Mouse (Mus musculus): ENCODE results near the gene Aqp2. TPM values are rescaled to one million over a fixed set of nuclear protein-coding genes. Genes with fewer than 3 reads are reported as not detected.

Aqp2 gene
- total and polyA plus RNA-seq, 3 experiments: 0.59 to 3.5 (median 0.81) TPM

DNA sequence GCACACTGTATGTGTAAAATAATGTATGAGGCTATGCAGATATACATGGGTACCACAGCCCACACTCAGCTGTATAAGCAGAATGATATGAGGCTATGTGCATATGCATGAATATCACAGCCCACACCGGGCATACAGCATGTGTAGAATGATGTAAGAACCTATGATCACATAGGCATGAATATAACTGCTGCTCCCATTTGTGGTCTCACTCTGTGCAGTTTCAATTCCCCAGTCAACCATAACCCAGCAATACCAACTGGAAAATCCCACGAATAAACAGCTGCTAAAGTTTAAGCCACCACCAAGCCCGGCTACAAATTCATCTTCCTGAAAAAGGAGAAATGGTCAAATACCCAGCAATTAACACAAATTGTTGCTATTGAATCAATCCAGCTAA, 39.7 kb downstream of the Aqp2 start:
- DNase-seq: no peak

DNA sequence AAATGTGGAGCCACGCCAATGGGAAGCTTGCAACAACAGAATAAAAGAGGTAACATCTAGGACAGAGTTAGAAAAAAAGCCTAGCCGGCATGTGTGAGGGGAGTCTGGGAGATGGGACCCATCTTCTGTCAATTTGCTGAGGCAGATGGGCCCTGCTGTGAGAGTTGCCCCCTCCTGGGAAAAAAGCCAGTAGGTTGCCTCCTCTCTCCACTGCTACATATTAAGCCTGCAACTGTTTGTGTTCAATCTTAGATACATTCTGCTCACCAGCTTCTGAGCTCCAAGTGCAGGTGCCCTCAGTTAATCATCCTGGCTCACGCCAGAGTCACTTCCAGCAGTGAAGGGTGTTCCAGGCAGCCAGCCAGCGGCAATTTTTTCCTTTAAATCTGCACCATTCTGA, 41.0 kb downstream of the Aqp2 start:
- DNase-seq: no peak

DNA sequence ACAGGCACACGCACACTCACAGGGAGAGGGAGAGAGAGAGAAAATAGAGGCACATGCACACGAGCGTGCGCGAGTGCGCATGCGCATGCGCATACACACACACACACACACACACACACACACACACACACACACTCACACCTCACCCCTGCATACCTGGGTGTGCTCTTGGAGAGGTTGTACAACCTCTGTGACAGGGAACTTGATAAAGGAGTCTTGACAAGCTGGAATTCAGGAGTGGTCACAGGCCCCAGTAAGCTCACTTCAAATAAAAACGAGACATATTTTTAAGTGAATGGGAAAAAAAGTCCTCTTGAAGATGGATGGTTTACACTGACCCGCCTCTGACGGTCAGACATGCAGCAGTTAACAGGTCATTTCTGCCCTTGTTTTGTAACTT, 43.2 kb downstream of the Aqp2 start:
- no peak for DNase-seq

DNA sequence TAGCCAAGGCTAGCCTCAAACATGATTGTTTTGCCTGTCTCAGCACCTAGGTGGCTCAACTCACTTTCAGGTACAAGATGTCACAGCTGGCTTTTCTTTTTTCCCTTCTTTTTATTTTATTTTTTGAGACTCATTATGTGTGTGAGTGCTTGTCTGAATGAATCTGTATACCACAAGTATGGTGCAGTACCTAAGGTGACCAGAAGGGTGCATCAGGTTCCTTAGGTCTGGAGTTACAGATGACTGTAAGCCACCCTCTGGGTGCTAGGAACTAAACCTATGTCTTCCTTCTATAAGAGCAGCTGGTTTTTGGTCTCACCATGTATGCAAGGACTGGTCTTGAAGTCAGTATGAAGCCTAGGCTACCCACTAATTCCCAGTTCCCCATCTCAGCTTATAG, 52.8 kb downstream of the Aqp2 start:
- DNase-seq: no peak

Other genes with a start within 250 kb of the Aqp2 start
- 10 to 100 TPM; 13.9 to 23.6 TPM for gene Fmnl3, start 208.6 kb upstream of the Aqp2 start, total RNA-seq (2021)
- 19.7 and 22.2 TPM in 2 replicates for gene Fmnl3, start 208.6 kb upstream of the Aqp2 start, polyA plus RNA-seq (2012; rRNA removed)
- 100 to 1,000 TPM; 549 to 716 TPM for gene Tmbim6, start 186.2 kb upstream of the Aqp2 start, total RNA-seq (2021)
- gene Tmbim6, start 186.2 kb upstream of the Aqp2 start, polyA plus RNA-seq (2012; rRNA removed): 1,176 and 1,311 TPM in 2 replicates
- 10 to 100 TPM; 16.8 to 20.4 TPM for gene Nckap5l, start 121.3 kb upstream of the Aqp2 start, total RNA-seq (2021)
- 35.2 and 43.9 TPM in 2 replicates for gene Nckap5l, start 121.3 kb upstream of the Aqp2 start, polyA plus RNA-seq (2012; rRNA removed)
- gene Bcdin3d, start 104.3 kb upstream of the Aqp2 start, total RNA-seq (2021): 1 to 10 TPM; 4.5 to 6.4 TPM
- gene Bcdin3d, start 104.3 kb upstream of the Aqp2 start, polyA plus RNA-seq (2012; rRNA removed): 3.3 and 4.7 TPM in 2 replicates
- gene Faim2, start 50.9 kb upstream of the Aqp2 start, total RNA-seq (2021): 10 to 100 TPM; 32.2 to 33.3 TPM
- 8.8 and 14.3 TPM in 2 replicates for gene Faim2, start 50.9 kb upstream of the Aqp2 start, polyA plus RNA-seq (2012; rRNA removed)
- 1 to 10 TPM; 1.1 to 3.4 TPM for gene Aqp5, start 11.7 kb downstream of the Aqp2 start, total RNA-seq (2021)
- 0.86 and 1.6 TPM in 2 replicates for gene Aqp5, start 11.7 kb downstream of the Aqp2 start, polyA plus RNA-seq (2012; rRNA removed)
- gene Aqp6, start 22.3 kb downstream of the Aqp2 start, total RNA-seq (2021): not detected
- gene Aqp6, start 22.3 kb downstream of the Aqp2 start, polyA plus RNA-seq (2012; rRNA removed): not detected in 2 replicates
- gene Racgap1, start 72.6 kb downstream of the Aqp2 start, total RNA-seq (2021): 1 to 10 TPM; 2.8 to 3.7 TPM
- gene Racgap1, start 72.6 kb downstream of the Aqp2 start, polyA plus RNA-seq (2012; rRNA removed): 2.6 and 2.7 TPM in 2 replicates
- under 1 TPM; 0.59 to 0.72 TPM for gene Asic1, start 91.3 kb downstream of the Aqp2 start, total RNA-seq (2021)
- 0.37 and 0.71 TPM in 2 replicates for gene Asic1, start 91.3 kb downstream of the Aqp2 start, polyA plus RNA-seq (2012; rRNA removed)
- gene Smarcd1, start 123.1 kb downstream of the Aqp2 start, total RNA-seq (2021): 10 to 100 TPM; 37.6 to 53.6 TPM
- 74.6 and 76.9 TPM in 2 replicates for gene Smarcd1, start 123.1 kb downstream of the Aqp2 start, polyA plus RNA-seq (2012; rRNA removed)
- gene Gm17349, start 126.4 kb downstream of the Aqp2 start, total RNA-seq (2021): 10 to 100 TPM; 22.1 to 33.4 TPM
- gene Gm17349, start 126.4 kb downstream of the Aqp2 start, polyA plus RNA-seq (2012; rRNA removed): 111 and 156 TPM in 2 replicates
- gene Gpd1, start 138.5 kb downstream of the Aqp2 start, total RNA-seq (2021): 1,000 to 10,000 TPM; 1,060 to 1,239 TPM
- gene Gpd1, start 138.5 kb downstream of the Aqp2 start, polyA plus RNA-seq (2012; rRNA removed): 708 and 828 TPM in 2 replicates
- 100 to 1,000 TPM; 202 to 243 TPM for gene Cox14, start 146.6 kb downstream of the Aqp2 start, total RNA-seq (2021)
- gene Cox14, start 146.6 kb downstream of the Aqp2 start, polyA plus RNA-seq (2012; rRNA removed): 685 and 754 TPM in 2 replicates
- 10 to 100 TPM; 46.4 to 54.6 TPM for gene Cers5, start 193.8 kb downstream of the Aqp2 start, total RNA-seq (2021)
- gene Cers5, start 193.8 kb downstream of the Aqp2 start, polyA plus RNA-seq (2012; rRNA removed): 26.1 and 32.6 TPM in 2 replicates

Data from adrenal gland, adult 2 months (tissue).